Mouse (Mus musculus) myocyte (in vitro differentiated cells): Measurements from ENCODE around the gene Prr36.

ENCODE experiments used
- CEBPB ChIP-seq: IDR thresholded peaks from 2 replicates; pipeline ENCODE4 v1.6.1; 2011; ENCODE audit warnings: mild to moderate bottlenecking, moderate library complexity; ENCODE audit not compliant: poor library complexity, insufficient read depth, severe bottlenecking
- E2F4 ChIP-seq: IDR thresholded peaks from one replicate; pipeline ENCODE4 v1.6.1; 2011; ENCODE audit warnings: mild to moderate bottlenecking, control low read depth, moderate library complexity; ENCODE audit not compliant: insufficient read depth
- MAX ChIP-seq: IDR thresholded peaks from one replicate; pipeline ENCODE4 v1.6.1; 2011; ENCODE audit warnings: low read depth, mild to moderate bottlenecking, control low read depth
- POLR2A ChIP-seq: IDR thresholded peaks from one replicate; pipeline ENCODE4 v1.6.1; 2011; ENCODE audit warnings: low read depth, mild to moderate bottlenecking, control low read depth, moderate library complexity; ENCODE audit not compliant: insufficient read length
- USF1 ChIP-seq: IDR thresholded peaks from one replicate; pipeline ENCODE4 v1.6.1; 2011; ENCODE audit warnings: low read depth, mild to moderate bottlenecking, control low read depth, moderate library complexity

GRCm38 (mm10) chr8:4265160-4265914, 48.1 kb upstream of the Prr36 start:
- TF ChIP-seq USF1 (no peak), POLR2A (no peak), MAX (no peak), CEBPB (no peak), E2F4 (no peak)
